Mouse (Mus musculus): ENCODE data around the gene Atf6b.

Atf6b gene

GRCm38 (mm10) chr17:34664472-34664871, 17.5 kb downstream of the Atf6b start:
- no peak for DNase-seq (ENCODE audit: low spot score in 2 of 2)

- DNase-seq (ENCODE audit: low spot score in 2 of 2) = no peak
These were observed 23.3 kb downstream of the Atf6b start, which contains the start of gene Tnxb for GRCm38 (mm10) chr17:34670235-34670634. Gene Tnxb, plus strand, starts transcription at chr17:34670535.

GRCm38 (mm10) chr17:34671151-34672066, 24.5 kb downstream of the Atf6b start:
- DNase-seq (ENCODE audit: low spot score in 2 of 2) = no peak

GRCm38 (mm10) chr17:34672246-34672792, 25.4 kb downstream of the Atf6b start:
- no peak for DNase-seq (ENCODE audit: low spot score in 2 of 2)

- DNase-seq (ENCODE audit: low spot score in 2 of 2) = no peak
These were observed 26.2 kb downstream of the Atf6b start for GRCm38 (mm10) chr17:34673139-34673538.

- DNase-seq (ENCODE audit: low spot score in 2 of 2) = no peak
These were observed 27.7 kb downstream of the Atf6b start for GRCm38 (mm10) chr17:34674524-34675204.

- DNase-seq (ENCODE audit: low spot score in 2 of 2) = no peak
These were observed 28.5 kb downstream of the Atf6b start for GRCm38 (mm10) chr17:34675205-34676092.

- no peak for DNase-seq (ENCODE audit: low spot score in 2 of 2)
These were observed 29.1 kb downstream of the Atf6b start for GRCm38 (mm10) chr17:34676093-34676460.

- DNase-seq (ENCODE audit: low spot score in 2 of 2) = no peak
These were observed 29.7 kb downstream of the Atf6b start for GRCm38 (mm10) chr17:34676671-34677070.

GRCm38 (mm10) chr17:34680191-34680590, 33.2 kb downstream of the Atf6b start:
- DNase-seq (ENCODE audit: low spot score in 2 of 2) = no peak

- DNase-seq (ENCODE audit: low spot score in 2 of 2) = no peak
These were observed 33.7 kb downstream of the Atf6b start for GRCm38 (mm10) chr17:34680621-34681020.

GRCm38 (mm10) chr17:34681132-34681571, 34.2 kb downstream of the Atf6b start:
- no peak for DNase-seq (ENCODE audit: low spot score in 2 of 2)

- no peak for DNase-seq (ENCODE audit: low spot score in 2 of 2)
These were observed 35.1 kb downstream of the Atf6b start for GRCm38 (mm10) chr17:34681881-34682536.

GRCm38 (mm10) chr17:34683179-34683578, 36.2 kb downstream of the Atf6b start:
- DNase-seq (ENCODE audit: low spot score in 2 of 2) = no peak

GRCm38 (mm10) chr17:34683686-34684220, 36.8 kb downstream of the Atf6b start:
- DNase-seq (ENCODE audit: low spot score in 2 of 2) = no peak

- DNase-seq (ENCODE audit: low spot score in 2 of 2) = no peak
These were observed 37.4 kb downstream of the Atf6b start for GRCm38 (mm10) chr17:34684253-34684893.

GRCm38 (mm10) chr17:34685120-34686110, 38.5 kb downstream of the Atf6b start:
- no peak for DNase-seq (ENCODE audit: low spot score in 2 of 2)

GRCm38 (mm10) chr17:34688889-34689288, 41.9 kb downstream of the Atf6b start:
- no peak for DNase-seq (ENCODE audit: low spot score in 2 of 2)

GRCm38 (mm10) chr17:34690458-34690857, 43.5 kb downstream of the Atf6b start:
- no peak for DNase-seq (ENCODE audit: low spot score in 2 of 2)
